Mouse (Mus musculus): ENCODE data around the gene Olfr907. TPM values are rescaled to one million over a fixed set of nuclear protein-coding genes. Genes with fewer than 3 reads are reported as not detected.

Gene Olfr907
- polyA plus RNA-seq, 1 experiment from 2014 or later, result not detected

Other genes with a start within 250 kb of the Olfr907 start
- not detected in 2 replicates for gene Olfr143, start 243.0 kb upstream of the Olfr907 start, polyA plus RNA-seq (2015; fragmentation: Nextera tagmentation; extraction: Ambion mirVana)
- gene Olfr895, start 227.9 kb upstream of the Olfr907 start, polyA plus RNA-seq (2015; fragmentation: Nextera tagmentation; extraction: Ambion mirVana), result not detected in 2 replicates
- not detected in 2 replicates for gene Olfr896-ps1, start 204.7 kb upstream of the Olfr907 start, polyA plus RNA-seq (2015; fragmentation: Nextera tagmentation; extraction: Ambion mirVana)
- not detected in 2 replicates for gene Olfr25, start 166.7 kb upstream of the Olfr907 start, polyA plus RNA-seq (2015; fragmentation: Nextera tagmentation; extraction: Ambion mirVana)
- not detected in 2 replicates for gene Olfr898, start 147.4 kb upstream of the Olfr907 start, polyA plus RNA-seq (2015; fragmentation: Nextera tagmentation; extraction: Ambion mirVana)
- gene Olfr250, start 128.9 kb upstream of the Olfr907 start, polyA plus RNA-seq (2015; fragmentation: Nextera tagmentation; extraction: Ambion mirVana), result not detected in 2 replicates
- gene Olfr251, start 118.7 kb upstream of the Olfr907 start, polyA plus RNA-seq (2015; fragmentation: Nextera tagmentation; extraction: Ambion mirVana), result not detected in 2 replicates
- gene Olfr147, start 94.1 kb upstream of the Olfr907 start, polyA plus RNA-seq (2015; fragmentation: Nextera tagmentation; extraction: Ambion mirVana), result not detected in 2 replicates
- not detected in 2 replicates for gene Olfr901, start 66.3 kb upstream of the Olfr907 start, polyA plus RNA-seq (2015; fragmentation: Nextera tagmentation; extraction: Ambion mirVana)
- gene Olfr902, start 48.1 kb upstream of the Olfr907 start, polyA plus RNA-seq (2015; fragmentation: Nextera tagmentation; extraction: Ambion mirVana), result not detected in 2 replicates
- not detected in 2 replicates for gene Olfr904, start 32.7 kb upstream of the Olfr907 start, polyA plus RNA-seq (2015; fragmentation: Nextera tagmentation; extraction: Ambion mirVana)
- not detected in 2 replicates for gene Olfr905, start 24.7 kb upstream of the Olfr907 start, polyA plus RNA-seq (2015; fragmentation: Nextera tagmentation; extraction: Ambion mirVana)
- not detected in 2 replicates for gene Olfr906, start 8.7 kb upstream of the Olfr907 start, polyA plus RNA-seq (2015; fragmentation: Nextera tagmentation; extraction: Ambion mirVana)
- gene Olfr911-ps1, start 25.8 kb downstream of the Olfr907 start, polyA plus RNA-seq (2015; fragmentation: Nextera tagmentation; extraction: Ambion mirVana), result not detected in 2 replicates
- gene Olfr910, start 42.0 kb downstream of the Olfr907 start, polyA plus RNA-seq (2015; fragmentation: Nextera tagmentation; extraction: Ambion mirVana), result not detected in 2 replicates
- gene Olfr912, start 84.4 kb downstream of the Olfr907 start, polyA plus RNA-seq (2015; fragmentation: Nextera tagmentation; extraction: Ambion mirVana), result not detected in 2 replicates
- gene Olfr913, start 97.0 kb downstream of the Olfr907 start, polyA plus RNA-seq (2015; fragmentation: Nextera tagmentation; extraction: Ambion mirVana), result not detected in 2 replicates
- not detected in 2 replicates for gene Olfr914, start 109.3 kb downstream of the Olfr907 start, polyA plus RNA-seq (2015; fragmentation: Nextera tagmentation; extraction: Ambion mirVana)
- gene Olfr916, start 164.1 kb downstream of the Olfr907 start, polyA plus RNA-seq (2015; fragmentation: Nextera tagmentation; extraction: Ambion mirVana), result not detected in 2 replicates
- gene Olfr917, start 170.0 kb downstream of the Olfr907 start, polyA plus RNA-seq (2015; fragmentation: Nextera tagmentation; extraction: Ambion mirVana), result not detected in 2 replicates
- not detected in 2 replicates for gene Olfr918, start 178.8 kb downstream of the Olfr907 start, polyA plus RNA-seq (2015; fragmentation: Nextera tagmentation; extraction: Ambion mirVana)
- not detected in 2 replicates for gene Olfr919, start 207.9 kb downstream of the Olfr907 start, polyA plus RNA-seq (2015; fragmentation: Nextera tagmentation; extraction: Ambion mirVana)
- 21.1 and 25.4 TPM in 2 replicates for gene Vwa5a, start 222.5 kb downstream of the Olfr907 start, polyA plus RNA-seq (2015; fragmentation: Nextera tagmentation; extraction: Ambion mirVana)